Mouse (Mus musculus): Measurements from ENCODE around the gene Cracr2b. TPM values are rescaled to one million over a fixed set of nuclear protein-coding genes. Genes with fewer than 3 reads are reported as not detected.

The Cracr2b gene
- total and polyA plus RNA-seq, 3 experiments = not detected

DNA sequence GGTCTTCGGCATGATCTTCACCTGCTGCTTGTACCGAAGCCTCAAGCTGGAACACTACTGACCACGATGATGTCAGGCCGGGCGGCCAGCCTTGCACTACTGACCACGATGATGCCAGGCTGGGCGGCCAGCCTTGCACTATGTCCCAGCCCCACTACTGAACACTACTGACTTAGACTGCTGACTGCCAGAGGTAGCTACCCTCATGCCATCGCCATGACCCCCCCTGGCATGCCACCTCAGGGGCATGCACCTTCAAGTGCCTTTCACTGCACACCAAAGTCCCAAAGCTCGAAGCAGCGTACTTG is 9.7 kb downstream of the Cracr2b start:
- peaks cover 27 to 46% of the 10 kb centered on the region in 2 experiments for H3K36me3 ChIP-seq (replicated peaks in 1 of 2; ENCODE audit: control insufficient read depth in 1 of 2, insufficient read depth in 1 of 2, low read length in 1 of 2)
- DNase-seq (ENCODE audit: extremely low read depth) = no peak
- peaks cover 2% of the 10 kb centered on the region for H3K27me3 ChIP-seq (replicated peaks)
- no peaks in the 10 kb centered on the region for H3K9me3 ChIP-seq (replicated peaks; ENCODE audit: low read length)
- H3K79me2 ChIP-seq (replicated peaks; ENCODE audit: control insufficient read depth, extremely low read depth, insufficient read depth, poor library complexity, severe bottlenecking) = peaks cover 22% of the 10 kb centered on the region
- no peak overlapping the region for H3K9ac ChIP-seq (ENCODE audit: insufficient read depth, low read depth)
- in situ Hi-C loops (cut with MboI; ENCODE audit: low pct_ligation_motif_present, low pct_unique_long_range_greater_than_20kb, low sequenced_read_pairs) (no loop called here), dilution Hi-C loops (cut with MboI; ENCODE audit: extremely low pct_ligation_motif_present, extremely low pct_unique_long_range_greater_than_20kb, low sequenced_read_pairs) (no loop called here)
- no peak overlapping the region for H3K4me3 ChIP-seq (replicated peaks in 1 of 3; ENCODE audit: low read depth in 2 of 3, low read length in 2 of 3, poor library complexity in 1 of 3)
- no peak overlapping the region for H3K4me2 ChIP-seq (ENCODE audit: insufficient read depth, low read depth, poor library complexity, severe bottlenecking)
- no peak for TF ChIP-seq CHD2 (IDR thresholded peaks at IDR 0.05; ENCODE audit: low read length)
- no peak overlapping the region for H3K27ac ChIP-seq (ENCODE audit: insufficient read depth, low read depth)
- peaks cover 29 to 53% of the 10 kb centered on the region in 2 experiments for H3K4me1 ChIP-seq (ENCODE audit: control insufficient read depth in 1 of 2, insufficient read depth in 2 of 2)

DNA sequence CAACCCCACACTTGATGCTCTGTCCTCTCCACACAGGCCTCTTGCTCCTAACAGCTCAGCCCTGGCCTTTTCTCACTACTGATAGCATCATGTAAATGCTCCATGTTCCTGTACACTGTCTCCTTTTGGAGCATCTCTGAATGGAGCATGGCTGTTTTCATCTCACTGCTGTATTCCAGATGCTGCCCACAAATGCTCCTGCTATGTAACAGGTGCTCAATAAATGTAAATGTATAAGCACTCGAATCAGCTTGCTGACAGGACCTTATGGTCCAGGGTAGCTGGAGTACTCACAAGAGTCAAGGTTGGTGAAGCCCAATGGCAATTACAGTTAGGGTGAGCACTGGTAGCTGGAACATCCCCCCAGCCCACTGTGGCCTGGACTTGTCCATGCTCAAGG is 10.3 kb downstream of the Cracr2b start:
- TF ChIP-seq USF1 (IDR thresholded peaks at IDR 0.05; ENCODE audit: low read depth, low read length) (no peak), POLR2AphosphoS2 (IDR thresholded peaks at IDR 0.05; ENCODE audit: low read depth, low read length) (peak; percentile 80; the same call in 1 of the 2 replicates), CHD1 (IDR thresholded peaks at IDR 0.05; ENCODE audit: low read depth, low read length) (no peak)
- Histone ChIP-seq H3K79me2 (replicated peaks; ENCODE audit: control insufficient read depth, extremely low read depth, insufficient read depth, poor library complexity, severe bottlenecking) (peaks cover 22% of the 10 kb centered on the region), H3K9me3 (replicated peaks; ENCODE audit: low read length) (no peaks in the 10 kb centered on the region), H3K36me3 (replicated peaks in 1 of 2; ENCODE audit: control insufficient read depth in 1 of 2, insufficient read depth in 1 of 2, low read length in 1 of 2) (peaks cover 27 to 46% of the 10 kb centered on the region in 2 experiments), H3K27ac (ENCODE audit: insufficient read depth, low read depth) (no peak overlapping the region), H3K27me3 (replicated peaks) (peaks cover 8% of the 10 kb centered on the region), H3K4me2 (ENCODE audit: insufficient read depth, low read depth, poor library complexity, severe bottlenecking) (no peak overlapping the region), H3K4me3 (replicated peaks in 1 of 3; ENCODE audit: low read depth in 2 of 3, low read length in 2 of 3, poor library complexity in 1 of 3) (no peak overlapping the region), H3K4me1 (ENCODE audit: control insufficient read depth in 1 of 2, insufficient read depth in 2 of 2) (peaks cover 32 to 56% of the 10 kb centered on the region in 2 experiments), H3K9ac (ENCODE audit: insufficient read depth, low read depth) (no peak overlapping the region)
- dilution Hi-C loops (cut with MboI; ENCODE audit: extremely low pct_ligation_motif_present, extremely low pct_unique_long_range_greater_than_20kb, low sequenced_read_pairs) = no loop called here
- in situ Hi-C loops (cut with MboI; ENCODE audit: low pct_ligation_motif_present, low pct_unique_long_range_greater_than_20kb, low sequenced_read_pairs) = no loop called here
- DNase-seq (ENCODE audit: extremely low read depth) = no peak

DNA sequence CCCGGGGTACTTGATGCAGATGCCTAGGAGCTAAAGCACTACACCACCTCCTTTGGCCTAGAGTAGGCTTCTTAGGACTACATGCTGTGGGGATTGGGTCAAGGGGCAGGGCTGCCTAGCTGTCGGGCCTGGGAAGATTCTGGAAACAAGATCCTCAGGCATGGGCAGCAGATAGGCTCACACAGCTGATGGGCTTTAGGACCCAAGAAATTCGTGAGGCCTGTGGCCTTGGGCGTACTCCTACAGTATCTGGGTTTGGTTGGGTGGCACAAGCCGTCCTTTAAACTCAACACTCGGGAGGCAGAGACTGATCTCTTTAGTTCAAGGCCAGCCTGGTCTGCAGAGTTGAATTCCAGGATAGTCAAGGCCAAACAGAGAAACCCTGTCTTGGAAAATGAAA is 11.3 kb downstream of the Cracr2b start:
- Histone ChIP-seq H3K27me3 (replicated peaks) (peaks cover 9% of the 10 kb centered on the region), H3K9me3 (replicated peaks; ENCODE audit: low read length) (no peaks in the 10 kb centered on the region), H3K4me2 (ENCODE audit: insufficient read depth, low read depth, poor library complexity, severe bottlenecking) (no peak overlapping the region), H3K4me1 (ENCODE audit: control insufficient read depth in 1 of 2, insufficient read depth in 2 of 2) (peaks cover 35 to 57% of the 10 kb centered on the region in 2 experiments), H3K79me2 (replicated peaks; ENCODE audit: control insufficient read depth, extremely low read depth, insufficient read depth, poor library complexity, severe bottlenecking) (peaks cover 22% of the 10 kb centered on the region), H3K36me3 (replicated peaks in 1 of 2; ENCODE audit: control insufficient read depth in 1 of 2, insufficient read depth in 1 of 2, low read length in 1 of 2) (peaks cover 27 to 46% of the 10 kb centered on the region in 2 experiments), H3K4me3 (replicated peaks in 1 of 3; ENCODE audit: low read depth in 2 of 3, low read length in 2 of 3, poor library complexity in 1 of 3) (no peak overlapping the region), H3K9ac (ENCODE audit: insufficient read depth, low read depth) (no peak overlapping the region), H3K27ac (ENCODE audit: insufficient read depth, low read depth) (no peak overlapping the region)
- dilution Hi-C loops (cut with MboI; ENCODE audit: extremely low pct_ligation_motif_present, extremely low pct_unique_long_range_greater_than_20kb, low sequenced_read_pairs) = no loop called here
- TF ChIP-seq USF1 (IDR thresholded peaks at IDR 0.05; ENCODE audit: low read depth, low read length) (no peak), NELFE (IDR thresholded peaks at IDR 0.05; ENCODE audit: low read depth, low read length) (no peak), HCFC1 (IDR thresholded peaks at IDR 0.05; ENCODE audit: low read depth, low read length) (no peak), MAFK (IDR thresholded peaks at IDR 0.05; ENCODE audit: insufficient replicate concordance, low read length) (no peak), IRF4 (IDR thresholded peaks at IDR 0.05; ENCODE audit: low read depth, low read length) (no peak), NRF1 (IDR thresholded peaks at IDR 0.05; ENCODE audit: low read depth, low read length) (no peak), POLR2A (IDR thresholded peaks at IDR 0.05; ENCODE audit: low read depth, low read length) (no peak), E2F4 (IDR thresholded peaks at IDR 0.05; ENCODE audit: insufficient replicate concordance, low read depth, low read length) (no peak), JUND (conservative IDR thresholded peaks at IDR 0.05; ENCODE audit: low read depth, low read length) (no peak), BHLHE40 (IDR thresholded peaks at IDR 0.05; ENCODE audit: low read depth, low read length) (no peak), RCOR1 (conservative IDR thresholded peaks at IDR 0.05; ENCODE audit: low read depth, low read length) (no peak), SIN3A (IDR thresholded peaks at IDR 0.05; ENCODE audit: low read length) (no peak), TCF12 (IDR thresholded peaks at IDR 0.05; ENCODE audit: low read depth, low read length) (no peak), ZNF384 (IDR thresholded peaks at IDR 0.05; ENCODE audit: low read depth, low read length) (no peak), SMC3 (IDR thresholded peaks at IDR 0.05; ENCODE audit: low read depth, low read length) (no peak), CTCF (conservative IDR thresholded peaks at IDR 0.05 in 1 of 2, IDR thresholded peaks at IDR 0.05 in 1 of 2; ENCODE audit: low read depth in 2 of 2, low read length in 2 of 2) (no peak), ETS1 (conservative IDR thresholded peaks at IDR 0.05; ENCODE audit: low read depth, low read length) (no peak), MYC (IDR thresholded peaks at IDR 0.05; ENCODE audit: low read depth, low read length) (no peak)
- DNase-seq (ENCODE audit: extremely low read depth) = no peak
- in situ Hi-C loops (cut with MboI; ENCODE audit: low pct_ligation_motif_present, low pct_unique_long_range_greater_than_20kb, low sequenced_read_pairs) = no loop called here
